Mouse (Mus musculus): ENCODE measurements around the gene Tmcc3. TPM values are rescaled to one million over a fixed set of nuclear protein-coding genes. Genes with fewer than 3 reads are reported as not detected.

Gene Tmcc3
- polyA plus RNA-seq, 1 experiment, result 31.5 TPM

- DNase-seq (ENCODE audit: low read depth), result no peak
These were observed 154.6 kb downstream of the Tmcc3 start for GRCm38 (mm10) chr10:94466313-94466712.

GRCm38 (mm10) chr10:94471487-94471886, 159.7 kb downstream of the Tmcc3 start:
- DNase-seq (ENCODE audit: low read depth), result no peak

GRCm38 (mm10) chr10:94473501-94473900, 161.8 kb downstream of the Tmcc3 start:
- no peak for DNase-seq (ENCODE audit: low read depth)

GRCm38 (mm10) chr10:94474185-94474584, 162.4 kb downstream of the Tmcc3 start:
- no peak for DNase-seq (ENCODE audit: low read depth)

- no peak for DNase-seq (ENCODE audit: low read depth)
These were observed 165.8 kb downstream of the Tmcc3 start for GRCm38 (mm10) chr10:94477366-94478225.

- no peak for DNase-seq (ENCODE audit: low read depth)
These were observed 167.9 kb downstream of the Tmcc3 start for GRCm38 (mm10) chr10:94479646-94480045.

GRCm38 (mm10) chr10:94480380-94481101, 168.8 kb downstream of the Tmcc3 start:
- DNase-seq (ENCODE audit: low read depth), result peak; percentile 99

GRCm38 (mm10) chr10:94481613-94482012, 169.9 kb downstream of the Tmcc3 start:
- DNase-seq (ENCODE audit: low read depth), result no peak

GRCm38 (mm10) chr10:94486179-94486578, 174.4 kb downstream of the Tmcc3 start:
- no peak for DNase-seq (ENCODE audit: low read depth)

GRCm38 (mm10) chr10:94489509-94489908, 177.8 kb downstream of the Tmcc3 start:
- DNase-seq (ENCODE audit: low read depth), result peak; percentile 94

- no peak for DNase-seq (ENCODE audit: low read depth)
These were observed 179.3 kb downstream of the Tmcc3 start for GRCm38 (mm10) chr10:94491006-94491405.

- no peak for DNase-seq (ENCODE audit: low read depth)
These were observed 182.7 kb downstream of the Tmcc3 start for GRCm38 (mm10) chr10:94494403-94494846.

GRCm38 (mm10) chr10:94495496-94496235, 183.9 kb downstream of the Tmcc3 start:
- no peak for DNase-seq (ENCODE audit: low read depth)

- no peak for DNase-seq (ENCODE audit: low read depth)
These were observed 185.2 kb downstream of the Tmcc3 start for GRCm38 (mm10) chr10:94496826-94497440.

GRCm38 (mm10) chr10:94500210-94500876, 188.6 kb downstream of the Tmcc3 start:
- DNase-seq (ENCODE audit: low read depth), result no peak

- no peak for DNase-seq (ENCODE audit: low read depth)
These were observed 189.1 kb downstream of the Tmcc3 start for GRCm38 (mm10) chr10:94500877-94501273.

GRCm38 (mm10) chr10:94501796-94502195, 190.0 kb downstream of the Tmcc3 start:
- DNase-seq (ENCODE audit: low read depth), result no peak

- no peak for DNase-seq (ENCODE audit: low read depth)
These were observed 193.6 kb downstream of the Tmcc3 start for GRCm38 (mm10) chr10:94505248-94505772.

GRCm38 (mm10) chr10:94508863-94509262, 197.1 kb downstream of the Tmcc3 start:
- no peak for DNase-seq (ENCODE audit: low read depth)

GRCm38 (mm10) chr10:94512771-94513170, 201.0 kb downstream of the Tmcc3 start:
- no peak for DNase-seq (ENCODE audit: low read depth)

GRCm38 (mm10) chr10:94514091-94514505, 202.3 kb downstream of the Tmcc3 start:
- no peak for DNase-seq (ENCODE audit: low read depth)

Measured in gonadal fat pad, adult 2 months (tissue).